Mouse (Mus musculus): ENCODE results near the gene Bdkrb1. TPM values are rescaled to one million over a fixed set of nuclear protein-coding genes. Genes with fewer than 3 reads are reported as not detected.

Bdkrb1 gene
- total and polyA plus RNA-seq, 2 experiments from 2014 or later = 0.63 TPM; not detected in 1

DNA sequence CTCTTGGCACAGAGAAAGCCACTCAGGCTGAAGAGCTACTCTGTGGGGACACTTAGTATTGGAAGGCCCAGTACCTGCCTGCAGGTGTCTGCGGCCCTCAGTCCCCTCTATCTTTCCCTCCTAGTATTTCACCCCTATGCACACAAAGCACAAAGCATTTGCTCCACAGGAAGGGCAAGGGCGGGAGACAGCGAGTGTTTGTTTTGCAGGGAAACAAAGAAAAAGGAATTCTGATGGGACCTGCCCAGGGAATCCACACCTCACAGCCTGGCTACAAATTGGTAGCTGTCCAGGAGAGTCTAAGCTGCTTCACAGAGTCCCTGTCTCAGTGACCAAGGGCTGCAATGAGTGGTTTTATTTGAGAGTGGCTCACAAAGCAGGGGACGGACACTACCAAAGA lies 9.4 kb upstream of the Bdkrb1 start:
- ATAC-seq = no peak
- no peak for TF ChIP-seq CTCF (IDR thresholded peaks at IDR 0.05; ENCODE audit: low read depth)
- 60% methylated on average over 4 of the region's 4 CpGs for WGBS

DNA sequence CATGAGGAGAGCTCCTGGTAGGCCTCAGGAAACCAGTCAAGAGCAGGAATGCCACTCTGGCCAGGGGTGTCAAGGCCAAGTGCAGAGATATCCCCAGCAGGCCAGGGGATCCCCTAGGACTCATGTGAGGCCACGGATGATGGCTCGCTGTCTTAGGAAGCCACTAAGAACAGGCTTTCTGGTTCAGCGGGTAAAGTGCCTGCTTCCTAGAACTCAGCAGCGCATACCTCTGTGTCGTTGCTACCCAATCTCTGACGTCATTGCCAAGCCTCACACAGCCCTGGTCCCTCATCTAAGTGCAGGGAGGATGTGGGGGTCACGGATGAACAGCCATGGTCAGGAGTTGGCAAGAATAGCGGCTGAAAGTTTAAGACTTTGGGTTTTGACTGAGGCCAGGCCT lies 5.8 kb upstream of the Bdkrb1 start:
- H3K4me2 ChIP-seq (ENCODE audit: low read depth, low read length) = no peak overlapping the region
- H3K9me3 ChIP-seq (ENCODE audit: low read length) = no peaks in the 10 kb centered on the region
- no peaks in the 10 kb centered on the region for H3K36me3 ChIP-seq (ENCODE audit: insufficient read depth, low read length)
- no peaks in the 10 kb centered on the region for H3K27me3 ChIP-seq (ENCODE audit: insufficient read depth, low read length)
- no peak for TF ChIP-seq CTCF (IDR thresholded peaks at IDR 0.05; ENCODE audit: low read depth)
- no peak overlapping the region for H3K4me3 ChIP-seq (ENCODE audit: low read length)
- no peak for ATAC-seq
- DNase-seq (ENCODE audit: low spot score) = no peak
- H3K4me1 ChIP-seq (ENCODE audit: insufficient read depth, low read length) = no peaks in the 10 kb centered on the region
- H3K9ac ChIP-seq (replicated peaks; ENCODE audit: low read length) = no peak overlapping the region
- no peak overlapping the region for H3K27ac ChIP-seq
- 85% methylated on average over 8 of the region's 8 CpGs for WGBS

More for the DNA sequence above, 9.4 kb upstream of the Bdkrb1 start:
- Histone ChIP-seq H3K36me3 (ENCODE audit: insufficient read depth, low read length) (no peaks in the 10 kb centered on the region), H3K4me2 (ENCODE audit: low read depth, low read length) (no peak overlapping the region), H3K27me3 (ENCODE audit: insufficient read depth, low read length) (no peaks in the 10 kb centered on the region), H3K4me1 (ENCODE audit: insufficient read depth, low read length) (no peaks in the 10 kb centered on the region), H3K9me3 (ENCODE audit: low read length) (no peaks in the 10 kb centered on the region), H3K9ac (replicated peaks; ENCODE audit: low read length) (no peak overlapping the region), H3K27ac (no peak overlapping the region), H3K4me3 (ENCODE audit: low read length) (no peak overlapping the region)
- no peak for DNase-seq (ENCODE audit: low spot score)

DNA sequence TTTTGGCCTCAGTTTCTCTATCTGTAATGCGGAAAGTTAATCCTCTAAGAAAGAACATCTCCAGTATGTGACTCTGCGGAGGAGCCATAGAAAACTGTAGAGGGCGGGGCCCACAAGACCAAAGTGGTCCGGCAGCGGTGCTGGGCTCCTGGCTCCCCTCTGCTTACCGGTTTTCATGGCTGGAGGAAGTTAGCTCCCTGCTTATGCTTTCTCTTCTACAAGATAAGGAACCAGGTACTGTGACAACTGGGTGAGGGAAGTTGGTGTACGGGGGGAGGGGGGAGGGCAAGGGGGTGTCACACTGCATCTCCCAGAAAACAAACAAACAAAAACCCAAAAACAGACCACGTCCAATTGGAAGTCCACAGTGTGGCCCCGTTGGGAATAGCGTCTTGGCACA lies 4.4 kb upstream of the Bdkrb1 start:
- H3K36me3 ChIP-seq (ENCODE audit: insufficient read depth, low read length) = no peaks in the 10 kb centered on the region
- 79% methylated on average over 10 of the region's 10 CpGs for WGBS
- H3K4me3 ChIP-seq (ENCODE audit: low read length) = no peak overlapping the region
- H3K27me3 ChIP-seq (ENCODE audit: insufficient read depth, low read length) = no peaks in the 10 kb centered on the region
- no peak for TF ChIP-seq CTCF (IDR thresholded peaks at IDR 0.05; ENCODE audit: low read depth)
- no peak overlapping the region for H3K4me2 ChIP-seq (ENCODE audit: low read depth, low read length)
- no peak for ATAC-seq
- no peak overlapping the region for H3K27ac ChIP-seq
- no peak for DNase-seq (ENCODE audit: low spot score)
- peaks cover 4% of the 10 kb centered on the region; the same call in 1 of the 2 replicates for H3K4me1 ChIP-seq (ENCODE audit: insufficient read depth, low read length)
- H3K9ac ChIP-seq (replicated peaks; ENCODE audit: low read length) = no peak overlapping the region
- no peaks in the 10 kb centered on the region for H3K9me3 ChIP-seq (ENCODE audit: low read length)

DNA sequence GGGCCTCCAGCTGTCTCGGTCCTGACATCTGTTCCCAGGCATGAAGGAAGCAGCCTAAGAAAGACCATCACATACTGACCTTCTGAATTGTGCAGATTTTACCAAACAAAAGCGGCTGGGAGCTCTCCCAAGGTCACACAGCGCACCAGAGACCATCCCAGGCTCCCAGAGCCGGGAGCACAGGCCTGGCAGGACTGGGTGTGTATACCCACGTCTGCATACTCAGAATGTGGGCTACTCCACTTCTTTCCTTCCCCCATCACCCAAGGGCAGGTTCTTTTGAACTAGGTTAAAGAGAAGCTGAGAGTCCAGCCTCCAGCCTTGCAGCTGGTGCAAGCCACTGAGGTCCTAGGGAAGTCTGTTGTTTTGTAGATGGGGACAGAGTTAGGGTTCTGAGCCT lies 3.8 kb upstream of the Bdkrb1 start:
- H3K4me3 ChIP-seq (ENCODE audit: low read length) = no peak overlapping the region
- H3K36me3 ChIP-seq (ENCODE audit: insufficient read depth, low read length) = no peaks in the 10 kb centered on the region
- no peak for TF ChIP-seq CTCF (IDR thresholded peaks at IDR 0.05; ENCODE audit: low read depth)
- H3K27me3 ChIP-seq (ENCODE audit: insufficient read depth, low read length) = no peaks in the 10 kb centered on the region
- no peak overlapping the region for H3K27ac ChIP-seq
- no peak overlapping the region for H3K4me2 ChIP-seq (ENCODE audit: low read depth, low read length)
- no peak overlapping the region for H3K9ac ChIP-seq (replicated peaks; ENCODE audit: low read length)
- DNase-seq (ENCODE audit: low spot score) (no peak), ATAC-seq (no peak)
- H3K4me1 ChIP-seq (ENCODE audit: insufficient read depth, low read length) = peaks cover 4% of the 10 kb centered on the region; the same call in 1 of the 2 replicates
- H3K9me3 ChIP-seq (ENCODE audit: low read length) = no peaks in the 10 kb centered on the region
- WGBS = 65% methylated on average over 5 of the region's 5 CpGs

DNA sequence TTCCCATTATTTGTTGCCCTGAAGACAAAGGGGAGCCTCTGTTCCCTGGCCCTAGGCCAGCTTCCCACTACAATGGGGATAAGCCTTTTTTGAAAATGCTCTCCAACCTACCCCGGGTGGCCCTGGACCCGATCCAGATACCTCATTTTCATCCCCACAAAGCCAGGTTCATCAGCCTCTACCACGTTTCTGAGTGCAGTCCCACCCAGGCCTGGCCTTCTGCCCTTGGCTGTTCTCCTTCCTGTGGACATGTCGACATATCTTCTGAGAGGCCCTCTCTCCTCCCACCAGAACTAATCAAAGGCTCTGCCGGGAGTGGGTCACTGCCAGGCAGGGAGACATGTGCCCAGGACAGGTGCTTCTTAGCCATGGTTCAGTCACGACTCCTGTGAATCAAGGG lies 1.3 kb upstream of the Bdkrb1 start:
- TF ChIP-seq CTCF (IDR thresholded peaks at IDR 0.05; ENCODE audit: low read depth) = no peak
- no peak overlapping the region for H3K4me2 ChIP-seq (ENCODE audit: low read depth, low read length)
- no peaks in the 10 kb centered on the region for H3K27me3 ChIP-seq (ENCODE audit: insufficient read depth, low read length)
- H3K4me1 ChIP-seq (ENCODE audit: insufficient read depth, low read length) = peaks cover 4% of the 10 kb centered on the region; the same call in 1 of the 2 replicates
- H3K4me3 ChIP-seq (ENCODE audit: low read length) = no peak overlapping the region
- DNase-seq (ENCODE audit: low spot score) = peak; percentile 68
- 34% methylated on average over 6 of the region's 6 CpGs for whole genome bisulfite sequencing
- no peaks in the 10 kb centered on the region for H3K36me3 ChIP-seq (ENCODE audit: insufficient read depth, low read length)
- no peak overlapping the region for H3K9ac ChIP-seq (replicated peaks; ENCODE audit: low read length)
- H3K9me3 ChIP-seq (ENCODE audit: low read length) = no peaks in the 10 kb centered on the region
- H3K27ac ChIP-seq = peak overlapping the region; percentile 54
- ATAC-seq = peak; percentile 43

DNA sequence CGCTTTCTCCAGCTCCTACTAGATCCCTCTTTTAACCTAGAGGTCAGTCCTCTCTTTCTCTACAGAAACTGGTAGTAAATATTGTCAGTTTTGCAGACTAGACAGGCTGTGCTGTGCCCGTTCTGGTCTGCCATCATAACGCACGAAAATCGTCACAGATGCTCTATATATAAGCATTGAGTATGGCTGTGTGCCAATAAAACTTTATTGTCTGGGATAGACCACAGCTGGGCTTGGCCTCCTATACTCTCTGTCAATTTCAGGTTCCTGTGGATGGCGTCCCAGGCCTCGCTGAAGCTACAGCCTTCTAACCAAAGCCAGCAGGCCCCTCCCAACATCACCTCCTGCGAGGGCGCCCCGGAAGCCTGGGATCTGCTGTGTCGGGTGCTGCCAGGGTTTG lies 1.0 kb downstream of the Bdkrb1 start:
- Histone ChIP-seq H3K9me3 (ENCODE audit: low read length) (no peaks in the 10 kb centered on the region), H3K4me3 (ENCODE audit: low read length) (no peak overlapping the region), H3K36me3 (ENCODE audit: insufficient read depth, low read length) (no peaks in the 10 kb centered on the region), H3K9ac (replicated peaks; ENCODE audit: low read length) (no peak overlapping the region), H3K4me2 (ENCODE audit: low read depth, low read length) (no peak overlapping the region), H3K27me3 (ENCODE audit: insufficient read depth, low read length) (no peaks in the 10 kb centered on the region), H3K27ac (no peak overlapping the region), H3K4me1 (ENCODE audit: insufficient read depth, low read length) (peaks cover 4% of the 10 kb centered on the region; the same call in 1 of the 2 replicates)
- 77% methylated on average over 11 of the region's 11 CpGs for WGBS
- ATAC-seq = no peak
- DNase-seq (ENCODE audit: low spot score) = no peak
- no peak for TF ChIP-seq CTCF (IDR thresholded peaks at IDR 0.05; ENCODE audit: low read depth)

DNA sequence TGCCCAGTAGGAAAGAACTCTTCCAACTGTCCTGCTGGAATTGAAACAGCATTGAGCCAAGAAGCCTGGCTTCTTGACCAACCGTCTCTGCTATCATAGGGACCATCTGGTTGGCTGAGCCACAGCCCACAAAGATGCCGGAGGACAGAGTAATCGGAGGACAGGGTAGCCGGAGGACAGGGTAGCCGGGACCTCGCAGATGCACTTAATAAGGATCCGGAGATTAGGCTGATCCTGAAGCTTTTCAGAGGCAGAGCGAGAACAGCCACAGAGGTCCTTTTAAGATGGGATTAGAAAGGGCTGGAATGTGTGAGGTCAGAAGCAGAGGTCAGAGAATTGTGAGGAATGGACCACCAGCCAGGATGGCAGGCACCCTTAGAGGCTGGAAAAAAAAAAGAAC lies 2.3 kb downstream of the Bdkrb1 start:
- H3K36me3 ChIP-seq (ENCODE audit: insufficient read depth, low read length) = no peaks in the 10 kb centered on the region
- no peak overlapping the region for H3K4me3 ChIP-seq (ENCODE audit: low read length)
- DNase-seq (ENCODE audit: low spot score) = no peak
- no peak overlapping the region for H3K27ac ChIP-seq
- no peak overlapping the region for H3K4me2 ChIP-seq (ENCODE audit: low read depth, low read length)
- ATAC-seq = no peak
- H3K9ac ChIP-seq (replicated peaks; ENCODE audit: low read length) = no peak overlapping the region
- no peak for TF ChIP-seq CTCF (IDR thresholded peaks at IDR 0.05; ENCODE audit: low read depth)
- no peaks in the 10 kb centered on the region for H3K9me3 ChIP-seq (ENCODE audit: low read length)
- no peaks in the 10 kb centered on the region for H3K27me3 ChIP-seq (ENCODE audit: insufficient read depth, low read length)
- H3K4me1 ChIP-seq (ENCODE audit: insufficient read depth, low read length) = peaks cover 4% of the 10 kb centered on the region; the same call in 1 of the 2 replicates
- 23% methylated on average over 8 of the region's 8 CpGs for WGBS

All from hindbrain, postnatal 0 days (tissue).